Mouse (Mus musculus): ENCODE measurements around the gene Cep112. TPM values are rescaled to one million over a fixed set of nuclear protein-coding genes. Genes with fewer than 3 reads are reported as not detected.

Cep112 gene
- polyA plus RNA-seq, 2 experiments = 0.76 to 1.7 TPM

DNA sequence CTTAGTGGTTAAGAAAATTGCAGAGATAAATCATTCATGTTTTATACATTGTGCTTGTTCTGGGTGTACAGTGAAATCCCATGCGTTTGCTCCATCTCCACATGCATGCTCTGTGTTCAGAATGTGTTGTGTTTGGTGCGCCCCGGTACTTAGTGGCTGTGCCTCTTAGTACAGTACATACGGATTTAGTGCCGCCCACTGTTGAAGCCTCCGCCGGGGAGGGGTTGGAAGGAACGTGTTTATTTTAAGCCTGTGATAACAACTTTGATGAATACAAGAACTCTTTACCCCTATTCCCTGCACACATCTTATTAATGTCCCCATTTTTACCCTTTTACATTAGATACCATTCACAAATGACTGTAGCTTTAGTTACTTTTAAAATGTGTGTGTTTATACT lies 39.1 kb downstream of the Cep112 start:
- H3K9ac ChIP-seq (replicated peaks) = no peak overlapping the region
- 77% methylated on average over 8 of the region's 8 CpGs for WGBS (ENCODE audit: insufficient replicate concordance)
- TF ChIP-seq EP300 (IDR thresholded peaks at IDR 0.05; ENCODE audit: low read depth) = no peak
- no peak for TF ChIP-seq CTCF (IDR thresholded peaks at IDR 0.05; ENCODE audit: low read depth)
- H3K27me3 ChIP-seq (ENCODE audit: control insufficient read depth, insufficient read depth, low read length) = no peaks in the 10 kb centered on the region
- H3K27ac ChIP-seq = no peak overlapping the region
- H3K36me3 ChIP-seq (replicated peaks; ENCODE audit: control insufficient read depth, insufficient read depth, low read depth) = no peaks in the 10 kb centered on the region
- no peak for ATAC-seq (ENCODE audit: insufficient read depth)
- no peaks in the 10 kb centered on the region for H3K4me1 ChIP-seq (replicated peaks; ENCODE audit: control insufficient read depth in 2 of 2, insufficient read depth in 2 of 2, low read length in 1 of 2)
- H3K9me3 ChIP-seq (ENCODE audit: control insufficient read depth, low read length) = no peaks in the 10 kb centered on the region
- no peak for DNase-seq (ENCODE audit: low read depth in 3 of 3, low spot score in 3 of 3)
- no peak overlapping the region for H3K4me2 ChIP-seq (ENCODE audit: low read depth)
- H3K4me3 ChIP-seq (ENCODE audit: insufficient read depth in 1 of 2, low read depth in 2 of 2, low read length in 2 of 2) = no peak overlapping the region

DNA sequence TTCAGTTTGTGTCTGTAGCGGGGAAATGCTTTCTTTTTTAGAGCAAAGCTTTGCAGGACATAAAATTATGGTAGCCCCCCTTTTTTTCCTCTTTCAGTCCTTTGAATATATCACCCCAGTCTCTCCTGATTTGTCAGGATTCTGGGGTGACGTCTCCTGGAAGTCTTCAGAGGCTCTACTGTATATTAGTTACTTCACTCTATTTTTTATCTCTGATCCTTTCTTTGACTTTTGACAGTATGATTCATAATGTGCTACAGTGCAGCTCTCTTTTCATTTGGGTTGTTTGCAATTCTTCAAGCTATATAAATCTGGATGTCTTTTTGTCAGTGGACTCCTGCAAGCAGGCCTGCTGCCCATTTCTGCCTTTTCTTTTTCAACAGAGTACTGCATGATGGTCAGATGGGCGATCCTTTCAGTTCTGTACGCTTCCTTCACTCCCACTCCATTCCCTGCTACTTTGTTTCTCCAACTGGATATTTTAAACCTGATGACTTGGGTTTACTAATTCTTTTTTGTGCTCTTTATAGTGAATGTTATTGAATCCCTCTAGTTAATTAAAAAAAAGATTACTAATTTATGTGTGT lies 39.8 kb downstream of the Cep112 start:
- H3K4me1 ChIP-seq (replicated peaks; ENCODE audit: control insufficient read depth in 2 of 2, insufficient read depth in 2 of 2, low read length in 1 of 2) = no peaks in the 10 kb centered on the region
- ATAC-seq (ENCODE audit: insufficient read depth) = no peak
- no peak for DNase-seq (ENCODE audit: low read depth in 3 of 3, low spot score in 3 of 3)
- no peaks in the 10 kb centered on the region for H3K36me3 ChIP-seq (replicated peaks; ENCODE audit: control insufficient read depth, insufficient read depth, low read depth)
- no peak overlapping the region for H3K4me3 ChIP-seq (ENCODE audit: insufficient read depth in 1 of 2, low read depth in 2 of 2, low read length in 2 of 2)
- no peaks in the 10 kb centered on the region for H3K9me3 ChIP-seq (ENCODE audit: control insufficient read depth, low read length)
- no peak overlapping the region for H3K27ac ChIP-seq
- H3K9ac ChIP-seq (replicated peaks) = no peak overlapping the region
- H3K4me2 ChIP-seq (ENCODE audit: low read depth) = no peak overlapping the region
- no peak for TF ChIP-seq EP300 (IDR thresholded peaks at IDR 0.05; ENCODE audit: low read depth)
- no peak for TF ChIP-seq CTCF (IDR thresholded peaks at IDR 0.05; ENCODE audit: low read depth)
- no peaks in the 10 kb centered on the region for H3K27me3 ChIP-seq (ENCODE audit: control insufficient read depth, insufficient read depth, low read length)
- WGBS (ENCODE audit: insufficient replicate concordance) = 60% methylated on average over 4 of the region's 4 CpGs

DNA sequence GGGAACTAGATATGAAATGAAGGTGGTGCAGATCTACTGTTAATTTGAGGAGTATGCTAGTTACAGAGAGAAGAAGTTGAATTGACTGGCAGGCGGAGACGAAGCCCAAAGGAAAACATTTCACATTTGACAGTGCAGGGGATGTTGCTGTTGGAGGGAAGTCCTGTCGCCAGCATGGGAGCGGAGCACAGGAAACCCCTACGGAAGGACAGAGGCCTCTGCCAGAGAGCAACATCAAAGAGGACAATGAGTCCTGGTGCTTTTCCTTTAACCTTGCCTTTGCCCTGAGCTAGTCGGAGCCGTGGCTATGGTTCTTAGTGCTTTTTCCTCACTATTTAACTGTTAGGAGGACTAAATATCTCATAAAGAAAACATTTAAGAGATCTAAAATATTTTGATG lies 50.7 kb downstream of the Cep112 start:
- Histone ChIP-seq H3K4me1 (replicated peaks; ENCODE audit: control insufficient read depth in 2 of 2, insufficient read depth in 2 of 2, low read length in 1 of 2) (no peaks in the 10 kb centered on the region), H3K9me3 (ENCODE audit: control insufficient read depth, low read length) (no peaks in the 10 kb centered on the region), H3K27ac (no peak overlapping the region), H3K4me2 (ENCODE audit: low read depth) (no peak overlapping the region), H3K27me3 (ENCODE audit: control insufficient read depth, insufficient read depth, low read length) (no peaks in the 10 kb centered on the region), H3K9ac (replicated peaks) (no peak overlapping the region), H3K36me3 (replicated peaks; ENCODE audit: control insufficient read depth, insufficient read depth, low read depth) (no peaks in the 10 kb centered on the region), H3K4me3 (ENCODE audit: insufficient read depth in 1 of 2, low read depth in 2 of 2, low read length in 2 of 2) (no peak overlapping the region)
- WGBS (ENCODE audit: insufficient replicate concordance) = 13% methylated on average over 7 of the region's 7 CpGs
- DNase-seq (ENCODE audit: low read depth in 3 of 3, low spot score in 3 of 3) (no peak), ATAC-seq (ENCODE audit: insufficient read depth) (no peak)
- TF ChIP-seq EP300 (IDR thresholded peaks at IDR 0.05; ENCODE audit: low read depth) (no peak), CTCF (IDR thresholded peaks at IDR 0.05; ENCODE audit: low read depth) (no peak)

DNA sequence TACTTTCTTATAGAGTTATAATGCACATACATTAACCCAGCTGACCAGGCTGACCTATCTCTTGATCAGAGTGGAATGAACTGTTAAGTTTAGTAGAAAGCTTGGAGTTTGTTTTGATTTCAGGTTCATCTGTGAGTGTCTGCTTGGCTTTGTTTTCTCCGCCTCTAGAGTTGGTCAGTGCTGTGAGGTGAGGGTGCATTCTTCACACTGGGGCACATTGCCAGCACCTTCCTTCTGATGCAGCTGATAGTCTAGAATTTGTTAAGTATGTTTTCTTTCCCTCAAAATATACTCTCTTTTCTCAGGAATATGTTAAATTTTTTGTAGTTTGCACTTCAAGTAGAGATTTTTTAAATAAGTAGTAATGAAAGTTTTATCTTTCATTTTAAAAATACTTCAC lies 51.2 kb downstream of the Cep112 start:
- ATAC-seq (ENCODE audit: insufficient read depth) (no peak), DNase-seq (ENCODE audit: low read depth in 3 of 3, low spot score in 3 of 3) (no peak)
- TF ChIP-seq EP300 (IDR thresholded peaks at IDR 0.05; ENCODE audit: low read depth) (no peak), CTCF (IDR thresholded peaks at IDR 0.05; ENCODE audit: low read depth) (no peak)
- 54% methylated on average over 1 of the region's 1 CpGs for WGBS (ENCODE audit: insufficient replicate concordance)
- H3K27ac ChIP-seq = no peak overlapping the region
- no peak overlapping the region for H3K9ac ChIP-seq (replicated peaks)
- H3K4me1 ChIP-seq (replicated peaks; ENCODE audit: control insufficient read depth in 2 of 2, insufficient read depth in 2 of 2, low read length in 1 of 2) = no peaks in the 10 kb centered on the region
- H3K9me3 ChIP-seq (ENCODE audit: control insufficient read depth, low read length) = no peaks in the 10 kb centered on the region
- no peaks in the 10 kb centered on the region for H3K36me3 ChIP-seq (replicated peaks; ENCODE audit: control insufficient read depth, insufficient read depth, low read depth)
- H3K4me3 ChIP-seq (ENCODE audit: insufficient read depth in 1 of 2, low read depth in 2 of 2, low read length in 2 of 2) = no peak overlapping the region
- no peak overlapping the region for H3K4me2 ChIP-seq (ENCODE audit: low read depth)
- H3K27me3 ChIP-seq (ENCODE audit: control insufficient read depth, insufficient read depth, low read length) = no peaks in the 10 kb centered on the region

DNA sequence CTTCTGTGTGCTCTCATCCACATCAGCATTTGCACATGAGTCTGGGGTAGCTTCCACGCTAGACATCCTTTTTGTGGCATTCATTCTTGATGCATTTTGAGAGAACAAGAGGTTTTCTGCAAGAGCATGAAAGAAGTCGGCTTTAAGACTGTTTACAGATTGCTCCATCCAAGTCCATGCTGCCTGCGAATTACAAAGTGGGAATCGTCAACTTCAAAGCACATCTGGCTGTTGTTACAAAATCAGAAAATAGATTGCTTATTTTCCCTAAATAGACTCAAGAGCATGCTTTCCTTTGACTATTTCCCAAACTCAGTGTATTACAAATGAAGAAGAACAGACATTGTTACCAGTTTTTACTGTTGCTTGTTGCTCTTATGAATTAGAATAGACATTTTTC lies 59.0 kb downstream of the Cep112 start:
- Histone ChIP-seq H3K4me1 (replicated peaks; ENCODE audit: control insufficient read depth in 2 of 2, insufficient read depth in 2 of 2, low read length in 1 of 2) (no peaks in the 10 kb centered on the region), H3K4me2 (ENCODE audit: low read depth) (no peak overlapping the region), H3K36me3 (replicated peaks; ENCODE audit: control insufficient read depth, insufficient read depth, low read depth) (no peaks in the 10 kb centered on the region), H3K9me3 (ENCODE audit: control insufficient read depth, low read length) (no peaks in the 10 kb centered on the region), H3K27ac (no peak overlapping the region), H3K4me3 (ENCODE audit: insufficient read depth in 1 of 2, low read depth in 2 of 2, low read length in 2 of 2) (no peak overlapping the region), H3K27me3 (ENCODE audit: control insufficient read depth, insufficient read depth, low read length) (no peaks in the 10 kb centered on the region), H3K9ac (replicated peaks) (no peak overlapping the region)
- no peak for TF ChIP-seq EP300 (IDR thresholded peaks at IDR 0.05; ENCODE audit: low read depth)
- TF ChIP-seq CTCF (IDR thresholded peaks at IDR 0.05; ENCODE audit: low read depth) = no peak
- ATAC-seq (ENCODE audit: insufficient read depth) (no peak), DNase-seq (ENCODE audit: low read depth in 3 of 3, low spot score in 3 of 3) (no peak)
- WGBS (ENCODE audit: insufficient replicate concordance) = 61% methylated on average over 4 of the region's 4 CpGs

Data from liver, embryonic 14.5 days (tissue).